Mouse (Mus musculus): Measurements from ENCODE around the gene Mlh1.

GRCm38 (mm10) chr9:111247682-111248246 lies 23.8 kb downstream of the Mlh1 start:
- peak; percentile 54 for TF ChIP-seq CTCF (IDR thresholded peaks at IDR 0.05)
- TF ChIP-seq EP300 (IDR thresholded peaks at IDR 0.05): no peak
